Comparison of ENCODE assay signal across 9 mouse cellular contexts in the genomic region with DNA sequence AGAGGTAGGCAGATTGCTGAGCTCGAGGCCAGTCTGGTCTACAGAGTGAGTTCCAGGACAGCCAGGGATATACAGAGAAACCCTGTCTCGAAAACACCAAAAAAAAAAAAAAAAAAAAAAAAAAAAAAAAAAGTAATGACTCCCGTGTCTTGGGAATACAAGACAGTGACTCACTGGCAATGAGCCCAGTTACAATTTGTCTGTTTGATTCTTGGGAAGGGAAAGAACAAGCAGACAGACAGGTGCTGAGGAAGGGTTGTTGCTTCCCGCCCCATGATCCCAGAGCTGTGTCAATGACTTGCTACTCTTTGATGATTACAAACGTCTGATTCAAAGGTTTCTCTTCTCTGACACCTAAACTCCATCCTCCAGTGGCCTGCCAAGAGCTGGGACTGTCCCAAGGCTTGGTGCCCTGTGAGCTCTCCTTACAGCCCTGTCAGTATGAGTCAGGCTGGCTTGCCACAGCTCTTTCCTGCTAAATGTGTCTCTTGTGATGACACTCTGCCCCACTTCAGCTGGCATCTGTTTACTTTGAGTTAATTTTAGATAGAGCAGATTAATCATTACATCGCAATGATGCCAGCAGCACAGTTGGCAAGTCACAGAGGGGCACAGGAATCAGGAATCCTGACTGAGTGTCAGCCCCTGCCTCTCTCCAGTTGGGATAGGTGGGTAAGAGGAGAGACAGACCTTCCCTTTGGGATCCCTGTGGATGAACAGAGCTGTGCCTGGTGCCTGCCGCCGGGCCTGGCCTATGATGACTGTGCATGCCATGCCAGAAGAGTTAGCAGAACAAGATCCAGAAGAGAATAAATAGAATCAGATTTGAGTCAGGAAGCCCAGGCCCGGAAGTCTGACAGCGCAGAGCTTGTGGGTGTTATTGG. TPM values are rescaled to one million over a fixed set of nuclear protein-coding genes. Genes with fewer than 3 reads are reported as not detected.
A peak's percentile ranks its signal among the peaks of the same experiment; 100 is the strongest.
DNase-seq lines count a peak whose midpoint lies in the region; ATAC-seq and TF ChIP-seq lines count a peak whose summit lies in the region.
"Had no signal": no experiment of that assay in that cellular context is flagged by ENCODE, and none has a peak within 500 bp of the region (broad histone marks: within the 10 kb centered on the region; RNA-seq: fewer than 3 reads in every experiment).

No protein-coding gene starts in this region.

- peak; percentile 100 for DNase-seq in liver, adult 2 months (ENCODE audit: extremely low read depth, low read depth, low spot score)
- no peak for DNase-seq in liver, embryonic 11.5 days (ENCODE audit: low spot score)
- peak; percentile 66 for DNase-seq in adrenal gland, postnatal 10 days
- DNase-seq in fibroblast of lung, adult 2 months (ENCODE audit: low read depth): peak; percentile 64
- peak; percentile 20 for DNase-seq in kidney, postnatal 0 days (ENCODE audit: low spot score)
- no peak for DNase-seq in thymus, postnatal 4 days

- peaks cover 12% of the 10 kb centered on the region for H3K4me1 ChIP-seq in liver, adult 2 months (ENCODE audit: control insufficient read depth, insufficient read depth, low read length)
- no peaks in the 10 kb centered on the region for H3K4me1 ChIP-seq in liver, embryonic 11.5 days (replicated peaks; ENCODE audit: control insufficient read depth, insufficient read depth, low read length)
- H3K4me1 ChIP-seq in kidney, postnatal 0 days (replicated peaks; ENCODE audit: insufficient read depth, low read length): no peaks in the 10 kb centered on the region
- H3K4me1 ChIP-seq in stomach, embryonic 16.5 days (ENCODE audit: control insufficient read depth, insufficient read depth, low read length): 0 out of 2 replicates have a peak, but pooled peaks cover 12% of the 10 kb centered on the region

- H3K27ac ChIP-seq in liver, adult 2 months (replicated peaks; ENCODE audit: insufficient read depth, low read depth, low read length): peak overlapping the region; percentile 88
- no peak overlapping the region for H3K27ac ChIP-seq in liver, embryonic 11.5 days (ENCODE audit: low read depth, low read length)
- peak overlapping the region; percentile 54; the same call in 1 of the 2 replicates for H3K27ac ChIP-seq in kidney, postnatal 0 days
- H3K27ac ChIP-seq in stomach, embryonic 16.5 days (ENCODE audit: low read length): peak overlapping the region; percentile 50; the same call in 1 of the 2 replicates
- H3K27ac ChIP-seq: neural tube, embryonic 13.5 days had no signal

- peak overlapping the region; percentile 57 for H3K9ac ChIP-seq in liver, adult 2 months (ENCODE audit: low read depth, low read length)
- H3K9ac ChIP-seq in liver, embryonic 11.5 days (ENCODE audit: low read depth, low read length): no peak overlapping the region
- no peak overlapping the region for H3K9ac ChIP-seq in kidney, postnatal 0 days (ENCODE audit: low read depth, low read length)
- H3K9ac ChIP-seq in stomach, embryonic 16.5 days (ENCODE audit: low read length): no peak overlapping the region
- H3K9ac ChIP-seq: neural tube, embryonic 13.5 days had no signal

- 15% methylated on average over 10 of the region's 10 CpGs for WGBS in liver, adult 2 months
- 67% methylated on average over 10 of the region's 10 CpGs for WGBS in liver, embryonic 11.5 days
- WGBS in kidney, postnatal 0 days: 56% methylated on average over 10 of the region's 10 CpGs
- 54% methylated on average over 10 of the region's 10 CpGs for WGBS in stomach, embryonic 16.5 days

- TF ChIP-seq CTCF in liver, adult 2 months (IDR thresholded peaks at IDR 0.05; ENCODE audit: low read depth, low read length): no peak
- no peak for TF ChIP-seq CTCF in kidney, postnatal 0 days (IDR thresholded peaks at IDR 0.05; ENCODE audit: low read depth)

- H3K9me3 ChIP-seq in liver, embryonic 11.5 days (ENCODE audit: control insufficient read depth, low read length): no peaks in the 10 kb centered on the region
- H3K9me3 ChIP-seq in kidney, postnatal 0 days (replicated peaks; ENCODE audit: low read length): no peaks in the 10 kb centered on the region
- H3K9me3 ChIP-seq in stomach, embryonic 16.5 days (replicated peaks; ENCODE audit: control insufficient read depth, low read length): no peaks in the 10 kb centered on the region
- H3K9me3 ChIP-seq: neural tube, embryonic 13.5 days had no signal

- H3K27me3 ChIP-seq in liver, adult 2 months (ENCODE audit: control insufficient read depth, insufficient read depth, low read length): no peaks in the 10 kb centered on the region
- H3K27me3 ChIP-seq in liver, embryonic 11.5 days (replicated peaks; ENCODE audit: control insufficient read depth, insufficient read depth, low read length): no peaks in the 10 kb centered on the region
- H3K27me3 ChIP-seq in kidney, postnatal 0 days (ENCODE audit: insufficient read depth, low read length): no peaks in the 10 kb centered on the region
- no peaks in the 10 kb centered on the region for H3K27me3 ChIP-seq in stomach, embryonic 16.5 days (ENCODE audit: control insufficient read depth, insufficient read depth, low read length)
- H3K27me3 ChIP-seq: neural tube, embryonic 13.5 days had no signal

- H3K36me3 ChIP-seq in liver, adult 2 months (ENCODE audit: control insufficient read depth, insufficient read depth, low read length): no peaks in the 10 kb centered on the region
- H3K36me3 ChIP-seq in liver, embryonic 11.5 days (ENCODE audit: control insufficient read depth, insufficient read depth, low read length): no peaks in the 10 kb centered on the region
- no peaks in the 10 kb centered on the region for H3K36me3 ChIP-seq in kidney, postnatal 0 days (ENCODE audit: insufficient read depth, low read length)
- H3K36me3 ChIP-seq in stomach, embryonic 16.5 days (ENCODE audit: control insufficient read depth, insufficient read depth, low read length): no peaks in the 10 kb centered on the region
- H3K36me3 ChIP-seq: neural tube, embryonic 13.5 days had no signal

- H3K79me2 ChIP-seq in liver, adult 2 months (ENCODE audit: control insufficient read depth, insufficient read depth, low read length): no peaks in the 10 kb centered on the region

- H3K4me2 ChIP-seq in liver, embryonic 11.5 days: no peak overlapping the region
- no peak overlapping the region for H3K4me2 ChIP-seq in kidney, postnatal 0 days (ENCODE audit: low read length)
- H3K4me2 ChIP-seq in stomach, embryonic 16.5 days (ENCODE audit: low read depth, low read length): no peak overlapping the region
- H3K4me2 ChIP-seq: neural tube, embryonic 13.5 days had no signal

- ATAC-seq in liver, embryonic 11.5 days (replicated peaks; ENCODE audit: low FRiP score): no peak
- ATAC-seq in kidney, postnatal 0 days (replicated peaks; ENCODE audit: low FRiP score, low read depth): peak; percentile 82
- ATAC-seq in stomach, embryonic 16.5 days (ENCODE audit: insufficient read depth, low FRiP score): no peak
- no peak for ATAC-seq in megakaryocyte-erythroid progenitor cell, adult 5-6 weeks (replicated peaks; ENCODE audit: low FRiP score, low TSS enrichment, poor library complexity, severe bottlenecking)

- no peak for TF ChIP-seq POLR2A in liver, adult 2 months (IDR thresholded peaks at IDR 0.05; ENCODE audit: extremely low read depth, insufficient read depth, low read length)

- peak overlapping the region; percentile 42 for H3K4me3 ChIP-seq in liver, adult 2 months (ENCODE audit: insufficient read depth, low read depth, low read length)
- no peak overlapping the region for H3K4me3 ChIP-seq in liver, embryonic 11.5 days (ENCODE audit: low read depth, low read length)
- H3K4me3 ChIP-seq in kidney, postnatal 0 days (replicated peaks; ENCODE audit: low read depth, low read length): no peak overlapping the region
- H3K4me3 ChIP-seq in stomach, embryonic 16.5 days (replicated peaks; ENCODE audit: low read length): no peak overlapping the region
- H3K4me3 ChIP-seq: neural tube, embryonic 13.5 days had no signal

RNA-seq across cellular contexts. Expression of gene Dhx32, which starts 11.0 kb away (rescaled TPM):
- 24.0 and 27.7 TPM in 2 replicates for total RNA-seq in liver, adult 2 months (2014; rRNA removed)
- 15.8 and 17.0 TPM in 2 replicates for polyA plus RNA-seq in liver, adult 2 months (2012; rRNA removed)
- 22.6 and 25.2 TPM in 2 replicates for polyA plus RNA-seq in liver, embryonic 11.5 days (2014; fragmentation: Nextera tagmentation; extraction: Ambion mirVana)
- total RNA-seq in adrenal gland, postnatal 10 days (2021): 10 to 100 TPM; 35.6 to 46.8 TPM
- polyA plus RNA-seq in kidney, postnatal 0 days (2015; fragmentation: Nextera tagmentation; extraction: Ambion mirVana): 19.9 and 22.1 TPM in 2 replicates
- polyA plus RNA-seq in stomach, embryonic 16.5 days (2015; fragmentation: Nextera tagmentation; extraction: Ambion mirVana): 46.8 and 56.9 TPM in 2 replicates
- total RNA-seq in megakaryocyte-erythroid progenitor cell, adult 5-6 weeks (2014; fragmentation: Nextera tagmentation): 19.6 and 25.9 TPM in 2 replicates
- 23.0 and 27.7 TPM in 2 replicates for total RNA-seq in megakaryocyte-erythroid progenitor cell, adult 5-6 weeks (2017)

RNA-seq across cellular contexts. Expression of gene Fank1, which starts 16.8 kb away (rescaled TPM):
- not detected in 2 replicates for total RNA-seq in liver, adult 2 months (2014; rRNA removed)
- not detected in 2 replicates for polyA plus RNA-seq in liver, adult 2 months (2012; rRNA removed)
- polyA plus RNA-seq in liver, embryonic 11.5 days (2014; fragmentation: Nextera tagmentation; extraction: Ambion mirVana): 0.25 TPM in 1 of 2 replicates, not detected in the other
- under 1 TPM; 0.18 to 0.36 TPM for total RNA-seq in adrenal gland, postnatal 10 days (2021)
- polyA plus RNA-seq in kidney, postnatal 0 days (2015; fragmentation: Nextera tagmentation; extraction: Ambion mirVana): 0.42 and 0.57 TPM in 2 replicates
- polyA plus RNA-seq in stomach, embryonic 16.5 days (2015; fragmentation: Nextera tagmentation; extraction: Ambion mirVana): 0.21 and 0.39 TPM in 2 replicates
- total RNA-seq in megakaryocyte-erythroid progenitor cell, adult 5-6 weeks (2014; fragmentation: Nextera tagmentation): not detected in 2 replicates
- not detected in 2 replicates for total RNA-seq in megakaryocyte-erythroid progenitor cell, adult 5-6 weeks (2017)

Comparison
In these comparisons a context has a peak if more than half of its experiments do, and no peak if none do; other contexts are left out.
1. DNase-seq: peak in liver, adult 2 months (single experiment), adrenal gland, postnatal 10 days (single experiment), fibroblast of lung, adult 2 months (single experiment) and kidney, postnatal 0 days (single experiment); none in liver, embryonic 11.5 days (single experiment) and thymus, postnatal 4 days (single experiment).